Mouse (Mus musculus) thymus, postnatal 14 days (tissue): ENCODE data around the gene Rap1gap.

ENCODE experiments used
- DNase-seq: peaks from one replicate; pipeline ENCODE4 v3.0.0; 2021

Gene Rap1gap

DNA sequence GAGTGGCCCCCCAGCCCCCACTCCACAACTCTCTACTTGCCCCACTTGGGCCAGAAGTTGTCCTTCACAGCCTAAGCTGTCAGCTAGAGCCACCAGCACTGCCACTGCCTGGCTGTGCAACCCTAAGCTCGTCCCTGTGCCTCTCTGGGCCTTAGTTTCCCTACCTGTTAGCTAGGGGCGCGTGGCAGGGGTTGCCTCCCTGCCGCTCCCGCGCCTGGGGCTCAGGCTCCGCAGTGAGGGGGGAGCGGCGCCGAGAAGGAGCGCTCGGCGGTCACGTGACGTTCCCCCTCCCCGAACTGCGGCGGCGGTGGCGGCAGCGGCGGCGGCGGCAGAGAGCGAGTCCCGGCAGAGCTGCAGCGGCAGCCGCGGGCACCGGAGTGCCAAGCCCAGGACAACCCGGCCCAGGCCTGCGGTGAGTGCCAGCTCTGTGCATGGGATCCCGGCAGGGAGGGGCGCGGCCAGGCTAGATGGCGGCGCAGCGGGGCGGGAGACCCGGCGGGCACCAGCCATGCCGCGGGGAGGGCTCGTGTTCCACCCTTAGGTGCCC, at the start of gene Rap1gap:
Rap1gap (plus strand) TSS at position 294 of the 547 bp plus-strand sequence.
- DNase-seq = peak; percentile 61

DNA sequence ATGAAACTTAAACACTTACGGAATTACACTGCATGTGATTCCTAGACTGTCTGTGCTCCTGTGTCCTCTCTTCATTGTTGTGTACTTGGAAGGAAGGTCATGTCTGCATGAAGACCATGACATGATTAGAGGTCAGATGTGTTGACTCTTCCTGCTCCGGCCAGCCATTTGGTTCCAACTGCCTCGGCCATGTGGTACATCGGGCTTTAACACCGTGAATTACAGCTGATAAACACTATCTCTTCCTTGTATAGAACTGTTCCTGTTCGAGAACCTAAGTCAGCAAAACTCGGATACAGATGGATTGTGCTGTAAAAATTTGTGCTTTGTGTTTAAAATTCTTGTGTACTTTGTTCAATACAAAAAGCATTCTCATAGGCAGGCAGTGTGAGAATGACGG, 41.7 kb upstream of the Rap1gap start:
- DNase-seq = no peak

DNA sequence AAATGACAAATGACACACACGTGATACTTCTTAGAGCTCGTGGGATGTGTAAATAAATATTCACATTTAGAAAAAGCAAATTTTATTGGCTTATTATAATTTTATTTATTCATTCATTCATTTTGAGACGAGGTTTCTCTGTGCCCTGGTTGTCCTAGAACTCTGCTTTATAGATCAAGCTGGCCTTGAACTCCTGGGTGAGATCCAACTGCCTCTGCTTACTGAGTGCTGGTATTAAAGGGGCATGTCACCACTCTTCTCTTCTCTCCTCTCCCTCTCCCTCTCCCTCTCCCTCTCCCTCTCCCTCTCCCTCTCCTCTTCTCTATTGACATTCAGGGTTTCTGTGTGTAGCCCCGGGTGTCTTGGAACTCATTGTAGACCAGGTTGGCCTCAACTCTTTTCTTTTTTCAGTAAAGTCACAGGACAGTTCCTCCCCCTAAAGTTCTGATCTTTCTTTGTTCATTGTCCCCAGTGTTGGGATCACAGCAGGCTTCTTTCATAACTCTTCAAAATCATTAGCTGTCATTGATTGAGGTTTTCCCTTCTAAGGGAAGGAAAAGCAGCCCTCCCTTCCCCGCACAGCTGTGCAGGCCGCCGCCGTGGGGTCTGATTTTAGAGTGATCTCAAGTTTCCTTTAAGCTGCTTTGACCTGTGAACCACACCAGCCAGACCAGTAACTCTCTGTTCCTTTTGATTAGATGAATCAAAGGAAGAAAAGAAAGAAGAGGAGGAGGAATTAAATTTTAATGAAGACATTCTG, 36.9 kb upstream of the Rap1gap start:
- DNase-seq = no peak

- no peak for DNase-seq
Measured at GRCm38 (mm10) chr4:137628400-137628799, 36.1 kb upstream of the Rap1gap start.

DNA sequence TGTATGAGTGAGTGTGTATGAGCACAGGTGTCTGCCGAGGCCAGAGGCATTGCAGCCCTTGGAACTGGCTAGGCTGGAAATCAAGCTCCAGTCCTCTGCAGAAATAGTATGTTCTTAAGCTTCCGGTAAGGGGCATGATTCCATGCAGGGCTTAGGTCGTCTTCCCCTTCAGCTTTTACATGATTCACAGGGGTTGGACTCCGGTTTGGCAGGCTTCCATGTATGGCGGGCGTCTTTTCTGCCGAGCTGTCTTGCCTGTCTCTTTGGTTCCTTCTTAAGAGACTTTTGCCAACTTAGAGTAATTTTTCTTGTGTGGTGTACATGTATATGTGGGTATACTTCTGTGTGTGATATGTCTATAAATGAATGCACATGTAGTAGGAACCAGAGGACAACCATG, 35.2 kb upstream of the Rap1gap start:
- DNase-seq = no peak

- DNase-seq = no peak
Measured at GRCm38 (mm10) chr4:137630153-137630552, 34.4 kb upstream of the Rap1gap start.

DNA sequence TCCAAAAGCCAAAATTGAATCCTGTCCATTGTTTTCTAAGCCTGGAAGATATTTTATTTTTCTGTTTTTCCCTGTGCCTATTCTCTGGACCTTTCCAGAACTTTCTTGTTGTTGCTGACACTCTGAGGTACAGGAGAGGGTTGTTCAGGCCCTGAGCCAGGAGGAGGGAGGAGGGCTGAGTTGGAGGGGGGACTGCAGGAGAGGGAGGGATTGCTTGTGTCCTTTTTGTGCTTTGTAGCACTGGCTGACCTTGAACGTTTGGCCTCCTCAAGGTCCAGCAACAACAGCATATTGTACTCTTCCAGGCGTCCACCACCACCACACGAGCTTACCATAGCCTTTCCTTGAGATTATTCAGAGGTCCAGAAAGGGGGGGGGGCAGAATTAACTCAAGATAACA, 32.9 kb upstream of the Rap1gap start:
- DNase-seq = no peak

- DNase-seq = no peak
Measured at GRCm38 (mm10) chr4:137633394-137633793, 31.1 kb upstream of the Rap1gap start.

DNA sequence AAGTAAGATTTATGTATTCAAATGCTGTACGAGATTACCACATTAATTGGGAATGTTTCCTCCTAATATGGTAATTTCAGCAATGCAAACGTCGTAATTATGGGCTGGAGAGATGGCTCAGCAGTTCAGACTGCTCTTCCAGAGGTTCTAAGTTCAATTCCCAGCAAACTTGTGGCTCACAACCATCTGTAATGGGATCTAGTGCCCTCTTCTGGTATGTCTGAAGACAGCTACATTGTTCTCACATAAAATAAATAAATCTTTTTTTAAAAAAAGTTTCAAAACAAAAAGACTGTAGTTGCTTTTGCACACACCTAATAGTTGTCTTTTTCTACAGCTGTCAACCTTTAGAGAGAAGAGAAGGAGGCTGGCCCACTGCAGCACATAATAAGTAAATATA, 27.9 kb upstream of the Rap1gap start:
- no peak for DNase-seq

- peak; percentile 18 for DNase-seq
Measured at GRCm38 (mm10) chr4:137641556-137641955, 23.0 kb upstream of the Rap1gap start.

DNA sequence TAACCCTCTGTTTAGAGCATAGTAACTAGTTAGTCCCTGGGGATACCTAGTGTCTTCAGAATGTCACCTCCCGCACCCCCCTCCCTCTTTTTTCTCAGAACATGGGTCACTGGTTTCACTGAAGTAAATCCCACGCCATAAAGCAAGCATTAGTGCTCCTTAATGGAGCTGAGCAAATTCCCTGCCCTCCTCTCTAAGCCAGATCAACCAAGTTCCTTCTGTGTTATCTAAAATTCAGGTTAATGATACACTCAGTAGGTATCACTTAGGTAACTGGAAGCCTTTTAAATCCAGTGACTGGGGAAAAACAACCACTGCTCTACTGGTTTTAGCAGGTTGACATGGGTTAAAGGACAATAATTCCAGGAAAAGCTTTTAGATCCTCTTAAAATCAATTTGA, 22.4 kb upstream of the Rap1gap start:
- no peak for DNase-seq

GRCm38 (mm10) chr4:137643459-137643858, 21.1 kb upstream of the Rap1gap start:
- DNase-seq = no peak

GRCm38 (mm10) chr4:137646262-137646661, 18.3 kb upstream of the Rap1gap start:
- no peak for DNase-seq

- DNase-seq = no peak
Measured at GRCm38 (mm10) chr4:137647648-137648047, 16.9 kb upstream of the Rap1gap start.

GRCm38 (mm10) chr4:137648230-137648629, 16.3 kb upstream of the Rap1gap start:
- DNase-seq = no peak

GRCm38 (mm10) chr4:137650912-137651311, 13.6 kb upstream of the Rap1gap start:
- DNase-seq = no peak

DNA sequence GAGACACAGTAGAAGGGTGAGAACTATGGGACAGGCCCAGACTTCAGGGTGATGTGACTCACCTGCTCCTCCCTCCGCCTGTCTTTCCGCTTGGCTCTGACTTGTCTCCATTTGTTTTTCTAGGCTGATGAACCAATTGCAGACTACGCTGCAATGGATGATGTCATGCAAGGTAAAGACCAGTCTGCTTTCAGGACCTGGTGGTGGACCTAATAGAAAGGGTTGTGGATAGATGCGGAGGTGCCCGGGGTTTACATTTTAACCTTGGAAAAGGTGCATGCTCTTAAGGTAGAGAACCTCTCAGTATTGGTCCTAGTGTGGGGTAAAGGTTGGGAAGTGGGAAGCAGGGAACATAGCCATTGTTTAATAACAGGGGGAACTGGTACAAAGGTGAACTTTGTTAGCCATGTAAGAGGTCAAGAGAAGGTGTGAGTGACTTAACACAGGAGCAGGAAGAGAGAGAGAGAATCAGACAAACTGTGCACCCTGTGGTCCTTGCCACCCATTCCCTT, 11.6 kb upstream of the Rap1gap start:
- DNase-seq = no peak

GRCm38 (mm10) chr4:137655241-137656031, 9.1 kb upstream of the Rap1gap start:
- no peak for DNase-seq

GRCm38 (mm10) chr4:137657674-137658073, 6.9 kb upstream of the Rap1gap start:
- DNase-seq = no peak

DNA sequence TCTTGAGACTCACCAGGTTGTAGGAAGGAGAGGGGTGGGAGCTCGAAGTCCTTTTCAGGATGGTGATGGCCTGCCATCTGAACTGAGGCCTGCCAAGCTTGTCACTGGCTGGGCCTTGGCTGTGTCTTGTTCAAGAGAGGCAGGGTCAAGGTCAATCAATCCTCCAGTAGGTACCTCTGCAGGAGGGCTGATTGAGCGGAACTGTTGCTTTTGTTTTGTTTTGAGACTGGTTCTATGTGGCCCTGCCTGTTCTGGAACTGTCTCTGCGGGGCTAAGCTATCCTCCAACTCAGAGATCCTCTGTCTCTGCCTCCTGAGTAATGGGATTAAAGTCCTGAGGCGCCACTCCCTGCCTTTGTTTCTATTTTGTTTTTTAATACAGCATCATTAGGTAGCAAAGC, 5.0 kb upstream of the Rap1gap start:
- DNase-seq = no peak

DNA sequence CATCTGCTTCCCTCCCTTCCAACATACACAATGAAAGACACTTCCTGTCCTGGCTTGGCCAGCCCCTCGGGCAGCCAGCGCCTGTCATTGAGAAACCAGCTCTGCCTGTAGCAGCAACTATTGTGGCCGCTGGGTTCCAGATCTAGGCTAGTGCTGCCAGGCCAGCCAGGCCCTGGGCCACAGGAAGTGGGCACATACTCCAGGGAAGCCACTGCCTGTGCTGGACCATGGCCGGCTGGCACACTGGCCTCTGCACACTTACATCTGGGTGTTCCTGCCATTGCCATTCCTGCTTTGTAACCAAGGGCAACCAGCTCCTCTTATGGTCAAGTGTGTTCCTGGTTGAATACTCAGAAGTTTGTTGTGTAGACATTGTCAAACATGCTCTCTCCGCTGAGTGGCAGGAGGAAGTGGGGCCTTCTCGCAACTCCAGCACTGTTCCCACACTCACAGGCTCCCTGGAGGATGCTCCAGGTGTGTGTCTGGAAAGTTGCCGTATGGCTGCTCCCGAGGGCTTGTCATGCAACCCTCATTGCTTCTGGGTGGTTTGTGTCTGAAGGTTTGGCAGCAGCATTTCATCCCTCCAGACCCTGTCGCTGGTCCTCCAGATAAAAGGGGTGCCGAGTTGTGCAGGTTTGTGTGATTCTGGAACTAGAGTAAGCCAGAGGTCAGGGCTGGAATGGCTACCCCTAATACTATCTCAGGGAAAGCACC, 4.0 kb upstream of the Rap1gap start:
- no peak for DNase-seq

DNA sequence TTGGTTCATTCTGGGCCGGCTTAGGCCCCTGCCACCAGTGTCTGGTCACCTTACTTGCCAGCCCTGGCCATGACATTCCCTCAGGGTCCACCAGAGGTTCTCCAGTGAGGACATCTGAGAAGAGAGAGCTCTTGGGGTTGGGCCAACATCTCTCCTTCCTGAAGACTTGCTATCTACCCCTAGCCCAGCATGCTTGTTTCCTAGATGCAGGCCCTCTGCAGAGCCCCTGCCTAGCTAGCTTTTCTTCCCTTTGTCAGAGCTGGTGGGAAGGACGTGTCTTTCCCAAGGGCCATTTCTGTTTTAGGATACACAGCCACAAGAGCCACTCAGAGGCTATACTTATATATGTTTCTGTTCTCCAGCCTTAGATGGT, 3.5 kb upstream of the Rap1gap start:
- DNase-seq = no peak

DNA sequence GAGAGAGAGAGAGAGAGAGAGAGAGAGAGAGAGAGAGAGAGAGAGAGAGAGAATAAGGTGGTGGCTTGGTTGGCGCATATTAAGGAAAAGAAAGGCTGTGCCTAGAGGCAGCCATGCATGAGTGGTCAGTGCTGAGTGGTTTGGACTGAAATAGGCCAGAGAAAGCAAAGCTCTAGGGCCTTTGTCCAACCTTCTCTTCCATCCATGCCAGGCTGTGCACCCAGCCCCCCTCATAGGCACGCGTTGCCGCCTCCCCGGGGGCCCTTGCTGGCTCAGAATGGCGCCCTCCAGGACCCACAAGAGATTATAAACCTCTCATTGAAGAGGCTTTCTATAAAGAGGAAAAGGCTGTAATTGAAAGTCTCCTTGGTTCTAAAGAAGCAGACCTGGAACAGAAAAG, 3.0 kb upstream of the Rap1gap start:
- DNase-seq = no peak
